Mouse (Mus musculus): ENCODE data around the gene Slc11a2. TPM values are rescaled to one million over a fixed set of nuclear protein-coding genes. Genes with fewer than 3 reads are reported as not detected.

The Slc11a2 gene
- total and polyA plus RNA-seq, 3 experiments: 24.4 to 43.7 (median 38.9) TPM

DNA sequence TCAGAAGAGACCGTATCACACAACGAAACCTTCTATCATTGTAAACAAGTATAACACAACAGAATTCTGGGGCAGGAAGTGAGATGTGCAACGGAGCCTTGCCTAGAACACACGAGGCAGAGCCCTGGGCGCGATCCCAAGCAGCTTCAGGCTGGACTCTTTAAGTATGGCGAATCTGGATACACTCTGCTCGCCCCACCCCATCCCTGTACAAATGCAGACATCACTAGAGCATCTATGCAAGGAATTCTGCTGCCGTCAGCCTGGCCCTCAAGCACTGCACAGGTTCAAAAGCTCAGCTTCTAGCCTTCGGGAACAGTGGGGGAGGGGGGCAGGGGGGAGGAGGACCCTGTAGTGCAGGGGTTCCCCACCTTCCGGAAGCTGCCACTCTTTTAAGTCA, 31.9 kb downstream of the Slc11a2 start:
- intact Hi-C loops (cut with DNase I): no loop called here
- Histone ChIP-seq H3K79me2 (replicated peaks; ENCODE audit: control insufficient read depth, insufficient read depth, low read length) (no peaks in the 10 kb centered on the region), H3K36me3 (ENCODE audit: control insufficient read depth, insufficient read depth, low read length) (no peaks in the 10 kb centered on the region), H3K9ac (ENCODE audit: low read depth, low read length) (no peak overlapping the region), H3K4me3 (no peak overlapping the region), H3K27me3 (ENCODE audit: control insufficient read depth, insufficient read depth, low read length) (no peaks in the 10 kb centered on the region), H3K4me1 (ENCODE audit: control insufficient read depth, insufficient read depth, low read length) (no peaks in the 10 kb centered on the region), H3K27ac (no peak overlapping the region)
- no peak for DNase-seq
- WGBS: 80% methylated on average over 11 of the region's 11 CpGs
- no peak for TF ChIP-seq POLR2A (IDR thresholded peaks at IDR 0.05; ENCODE audit: insufficient read depth, low read depth, low read length)
- TF ChIP-seq EP300 (IDR thresholded peaks at IDR 0.05; ENCODE audit: insufficient read depth, low read depth, low read length): no peak
- TF ChIP-seq CTCF (IDR thresholded peaks at IDR 0.05): no peak

- DNase-seq: no peak
- TF ChIP-seq CTCF (IDR thresholded peaks at IDR 0.05) (no peak), POLR2A (IDR thresholded peaks at IDR 0.05; ENCODE audit: insufficient read depth, low read depth, low read length) (no peak), EP300 (IDR thresholded peaks at IDR 0.05; ENCODE audit: insufficient read depth, low read depth, low read length) (no peak)
- no peak overlapping the region for H3K9ac ChIP-seq (ENCODE audit: low read depth, low read length)
- 93% methylated on average over 7 of the region's 7 CpGs for WGBS
- H3K4me1 ChIP-seq (ENCODE audit: control insufficient read depth, insufficient read depth, low read length): no peaks in the 10 kb centered on the region
- no peaks in the 10 kb centered on the region for H3K36me3 ChIP-seq (ENCODE audit: control insufficient read depth, insufficient read depth, low read length)
- no peaks in the 10 kb centered on the region for H3K79me2 ChIP-seq (replicated peaks; ENCODE audit: control insufficient read depth, insufficient read depth, low read length)
- H3K27ac ChIP-seq: no peak overlapping the region
- H3K4me3 ChIP-seq: no peak overlapping the region
- intact Hi-C loops (cut with DNase I): no loop called here
- no peaks in the 10 kb centered on the region for H3K27me3 ChIP-seq (ENCODE audit: control insufficient read depth, insufficient read depth, low read length)
Measured at GRCm38 (mm10) chr15:100391599-100391998, 33.3 kb downstream of the Slc11a2 start.

DNA sequence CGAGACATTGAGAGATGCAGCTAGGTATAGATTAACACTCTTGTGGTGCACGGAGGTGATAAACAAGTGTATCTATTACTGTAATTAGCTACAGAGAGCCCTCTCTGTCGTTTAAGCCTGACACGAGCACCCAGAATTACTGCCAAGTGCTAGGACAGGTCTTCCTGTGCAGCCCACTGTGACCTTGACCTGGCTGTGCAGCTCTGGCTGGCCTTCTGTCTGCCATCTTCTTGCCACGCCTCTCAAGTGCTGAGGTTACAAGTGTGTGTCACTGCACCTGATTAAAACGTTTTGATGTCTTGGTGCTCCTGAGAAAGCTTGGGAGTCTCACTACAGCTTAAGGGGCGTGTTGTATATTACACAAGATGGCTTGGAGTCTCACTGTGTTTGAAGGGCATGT, 33.8 kb downstream of the Slc11a2 start:
- intact Hi-C loops (cut with DNase I): no loop called here
- Histone ChIP-seq H3K4me3 (no peak overlapping the region), H3K79me2 (replicated peaks; ENCODE audit: control insufficient read depth, insufficient read depth, low read length) (no peaks in the 10 kb centered on the region), H3K27ac (no peak overlapping the region), H3K9ac (ENCODE audit: low read depth, low read length) (no peak overlapping the region), H3K36me3 (ENCODE audit: control insufficient read depth, insufficient read depth, low read length) (no peaks in the 10 kb centered on the region), H3K27me3 (ENCODE audit: control insufficient read depth, insufficient read depth, low read length) (no peaks in the 10 kb centered on the region), H3K4me1 (ENCODE audit: control insufficient read depth, insufficient read depth, low read length) (no peaks in the 10 kb centered on the region)
- WGBS: 62% methylated on average over 7 of the region's 7 CpGs
- TF ChIP-seq EP300 (IDR thresholded peaks at IDR 0.05; ENCODE audit: insufficient read depth, low read depth, low read length) (no peak), CTCF (IDR thresholded peaks at IDR 0.05) (no peak), POLR2A (IDR thresholded peaks at IDR 0.05; ENCODE audit: insufficient read depth, low read depth, low read length) (no peak)
- no peak for DNase-seq

GRCm38 (mm10) chr15:100388886-100389285, 36.0 kb downstream of the Slc11a2 start:
- Histone ChIP-seq H3K36me3 (ENCODE audit: control insufficient read depth, insufficient read depth, low read length) (no peaks in the 10 kb centered on the region), H3K9ac (ENCODE audit: low read depth, low read length) (no peak overlapping the region), H3K27ac (no peak overlapping the region), H3K4me1 (ENCODE audit: control insufficient read depth, insufficient read depth, low read length) (no peaks in the 10 kb centered on the region), H3K4me3 (no peak overlapping the region), H3K27me3 (ENCODE audit: control insufficient read depth, insufficient read depth, low read length) (no peaks in the 10 kb centered on the region), H3K79me2 (replicated peaks; ENCODE audit: control insufficient read depth, insufficient read depth, low read length) (no peaks in the 10 kb centered on the region)
- 81% methylated on average over 9 of the region's 9 CpGs for WGBS
- DNase-seq: no peak
- TF ChIP-seq POLR2A (IDR thresholded peaks at IDR 0.05; ENCODE audit: insufficient read depth, low read depth, low read length) (no peak), EP300 (IDR thresholded peaks at IDR 0.05; ENCODE audit: insufficient read depth, low read depth, low read length) (no peak), CTCF (IDR thresholded peaks at IDR 0.05) (no peak)
- intact Hi-C loops (cut with DNase I): no loop called here

GRCm38 (mm10) chr15:100388224-100388835, 36.5 kb downstream of the Slc11a2 start:
- intact Hi-C loops (cut with DNase I): no loop called here
- H3K79me2 ChIP-seq (replicated peaks; ENCODE audit: control insufficient read depth, insufficient read depth, low read length): no peaks in the 10 kb centered on the region
- H3K4me3 ChIP-seq: no peak overlapping the region
- no peaks in the 10 kb centered on the region for H3K4me1 ChIP-seq (ENCODE audit: control insufficient read depth, insufficient read depth, low read length)
- 85% methylated on average over 16 of the region's 16 CpGs for WGBS
- no peaks in the 10 kb centered on the region for H3K27me3 ChIP-seq (ENCODE audit: control insufficient read depth, insufficient read depth, low read length)
- no peaks in the 10 kb centered on the region for H3K36me3 ChIP-seq (ENCODE audit: control insufficient read depth, insufficient read depth, low read length)
- DNase-seq: no peak
- no peak overlapping the region for H3K9ac ChIP-seq (ENCODE audit: low read depth, low read length)
- no peak overlapping the region for H3K27ac ChIP-seq
- TF ChIP-seq POLR2A (IDR thresholded peaks at IDR 0.05; ENCODE audit: insufficient read depth, low read depth, low read length) (no peak), EP300 (IDR thresholded peaks at IDR 0.05; ENCODE audit: insufficient read depth, low read depth, low read length) (no peak), CTCF (IDR thresholded peaks at IDR 0.05) (no peak)

- WGBS: 95% methylated on average over 17 of the region's 17 CpGs
- Histone ChIP-seq H3K4me3 (no peak overlapping the region), H3K79me2 (replicated peaks; ENCODE audit: control insufficient read depth, insufficient read depth, low read length) (no peaks in the 10 kb centered on the region), H3K4me1 (ENCODE audit: control insufficient read depth, insufficient read depth, low read length) (no peaks in the 10 kb centered on the region), H3K27me3 (ENCODE audit: control insufficient read depth, insufficient read depth, low read length) (no peaks in the 10 kb centered on the region), H3K9ac (ENCODE audit: low read depth, low read length) (no peak overlapping the region), H3K27ac (no peak overlapping the region), H3K36me3 (ENCODE audit: control insufficient read depth, insufficient read depth, low read length) (no peaks in the 10 kb centered on the region)
- intact Hi-C loops (cut with DNase I): no loop called here
- TF ChIP-seq POLR2A (IDR thresholded peaks at IDR 0.05; ENCODE audit: insufficient read depth, low read depth, low read length) (no peak), CTCF (IDR thresholded peaks at IDR 0.05) (no peak), EP300 (IDR thresholded peaks at IDR 0.05; ENCODE audit: insufficient read depth, low read depth, low read length) (no peak)
- no peak for DNase-seq
Measured at GRCm38 (mm10) chr15:100387544-100388223, 37.2 kb downstream of the Slc11a2 start.

Measured in heart, adult 2 months (tissue).